Mouse (Mus musculus) heart, postnatal 10 days (tissue): ENCODE data around the gene 6430571L13Rik. TPM values are rescaled to one million over a fixed set of nuclear protein-coding genes. Genes with fewer than 3 reads are reported as not detected.

Experiments
- DNase-seq, 2 experiments: peaks; one replicate each; pipeline ENCODE4 v3.0.0; 2021
- intact Hi-C: fragments of 180-260 bp; cut with DNase I; formaldehyde crosslinking; loops from one replicate; pipeline ENCODE4 v1.15.1; 2025
- total RNA-seq, 2 experiments: library from RNA; stranded (reverse); gene quantifications; 2 replicates each; pipeline ENCODE4 v1.2.3; 2021

Gene 6430571L13Rik
- total RNA-seq, 2 experiments from 2014 or later = 8.9 to 11.4 TPM

DNA sequence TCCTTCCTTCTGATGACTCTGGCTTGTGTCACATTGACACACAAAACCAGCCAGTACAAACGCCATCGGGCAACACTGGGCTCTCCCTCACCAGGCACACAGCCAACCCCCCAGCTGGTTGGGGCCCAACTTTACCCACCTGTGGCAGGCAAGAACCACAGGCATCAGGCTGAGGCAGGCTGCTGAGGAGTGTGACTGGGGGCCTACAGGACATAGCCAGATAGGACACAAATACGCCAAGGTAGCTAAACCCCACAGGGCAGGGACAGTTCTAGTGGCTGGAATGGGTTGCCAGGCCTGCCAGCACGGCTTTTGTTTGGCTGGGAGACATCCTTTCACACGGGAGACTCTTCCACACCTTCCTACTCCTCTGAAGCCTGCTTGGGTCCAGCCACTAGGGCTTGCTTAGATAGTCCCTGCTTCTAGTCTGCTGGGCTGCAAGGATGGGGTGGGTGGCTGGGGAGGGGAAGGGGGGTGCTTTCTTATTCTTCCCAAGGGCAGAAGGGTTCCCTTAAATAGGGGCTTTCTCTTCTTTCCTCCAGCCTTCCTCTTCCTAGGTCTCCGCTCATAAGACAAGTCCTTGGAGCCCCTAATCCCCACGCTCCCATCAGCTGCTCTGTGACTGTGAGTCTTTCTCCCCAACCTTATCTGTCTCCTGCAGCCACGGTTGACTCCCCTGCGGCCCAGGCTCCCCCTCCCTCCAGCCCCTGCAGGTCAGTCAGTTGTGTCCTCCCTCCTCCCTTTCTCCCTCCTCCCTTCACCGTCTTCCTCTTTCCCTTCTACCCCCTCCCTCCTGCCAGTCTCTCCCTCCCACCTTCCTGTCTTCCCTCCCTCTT lies 29.1 kb downstream of the 6430571L13Rik start:
- DNase-seq = no peak
- intact Hi-C loops = loop anchor here (10.0 kb wide), 1 partner anchor 305 kb away; the partner anchor contains the start of gene Gnat1

DNA sequence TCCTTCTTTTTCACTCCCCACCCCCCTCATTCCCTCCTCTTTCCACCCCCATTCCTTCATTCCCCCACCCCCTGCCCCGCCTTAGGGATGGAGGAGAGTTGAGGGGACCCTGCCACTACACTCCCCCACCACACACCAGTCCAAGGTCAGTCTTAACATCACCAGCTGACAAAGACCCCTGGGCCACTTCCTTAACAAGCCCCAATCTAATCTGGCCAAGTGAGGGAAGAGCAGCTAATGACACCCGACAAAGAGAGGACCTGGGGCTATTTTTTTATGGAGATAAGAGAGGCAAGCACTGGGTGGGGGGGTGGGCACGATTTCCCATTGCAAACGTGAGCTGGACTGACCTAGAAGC lies 29.7 kb downstream of the 6430571L13Rik start:
- intact Hi-C loops = no loop called here
- DNase-seq = no peak

DNA sequence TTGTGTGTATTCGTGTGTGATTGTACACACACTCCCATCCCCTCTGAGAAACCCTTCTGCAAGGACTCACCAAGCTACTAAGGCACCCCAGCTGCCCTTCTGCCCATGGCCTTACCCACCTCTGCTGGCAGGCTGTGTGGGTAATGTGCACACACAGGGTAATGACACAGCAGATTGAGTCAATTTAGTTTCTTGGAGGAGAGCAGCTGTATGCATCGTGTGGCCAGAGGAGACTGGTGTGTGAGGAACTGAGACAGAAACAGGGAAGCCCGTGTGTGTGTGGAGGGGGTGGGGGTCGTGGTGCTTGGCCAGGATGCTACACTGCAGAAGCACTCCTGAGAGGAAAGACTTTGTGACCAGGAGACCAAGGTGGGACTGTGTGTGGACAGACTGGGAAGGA lies 32.0 kb downstream of the 6430571L13Rik start:
- intact Hi-C loops = no loop called here
- no peak for DNase-seq

DNA sequence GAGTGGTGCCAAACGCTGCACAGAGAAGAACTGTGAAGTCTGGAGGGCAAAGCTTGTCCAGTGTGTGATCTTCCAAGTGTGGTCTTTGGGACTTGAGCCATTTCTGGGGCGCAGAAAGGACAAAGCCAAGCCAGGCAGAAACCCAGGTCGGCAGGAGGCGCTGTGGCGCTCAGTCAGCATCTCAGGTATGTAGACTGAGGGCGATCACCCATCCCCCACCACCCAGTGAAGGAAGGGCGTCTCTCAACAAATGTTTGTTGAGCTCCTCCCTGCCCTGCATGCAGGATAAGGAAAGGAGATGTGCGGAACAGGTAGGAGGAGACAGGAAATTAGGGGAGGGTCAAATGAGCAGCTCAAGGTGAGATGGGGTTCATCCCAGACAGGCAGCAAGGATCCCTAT lies 34.2 kb downstream of the 6430571L13Rik start:
- intact Hi-C loops = no loop called here
- DNase-seq = no peak

DNA sequence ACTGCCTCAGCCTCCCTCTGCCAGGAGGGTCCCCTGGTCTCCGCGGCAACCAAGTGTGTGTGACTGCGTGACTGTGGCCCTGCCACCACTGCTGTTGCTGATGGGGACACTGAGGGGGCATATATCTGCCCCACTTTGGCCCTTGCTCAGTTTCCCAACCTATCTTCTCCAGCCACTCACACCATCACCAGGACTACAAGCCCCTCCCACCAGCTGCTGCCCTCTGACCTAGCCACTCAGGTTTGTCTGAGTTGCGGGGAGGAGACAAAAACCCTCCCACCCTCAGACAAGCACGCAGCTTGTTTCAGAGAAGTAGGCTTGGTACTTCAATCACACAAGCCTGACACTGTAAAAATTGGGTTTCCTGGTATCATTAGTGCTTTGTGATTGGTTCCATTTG lies 35.0 kb downstream of the 6430571L13Rik start:
- intact Hi-C loops = no loop called here
- DNase-seq = no peak

DNA sequence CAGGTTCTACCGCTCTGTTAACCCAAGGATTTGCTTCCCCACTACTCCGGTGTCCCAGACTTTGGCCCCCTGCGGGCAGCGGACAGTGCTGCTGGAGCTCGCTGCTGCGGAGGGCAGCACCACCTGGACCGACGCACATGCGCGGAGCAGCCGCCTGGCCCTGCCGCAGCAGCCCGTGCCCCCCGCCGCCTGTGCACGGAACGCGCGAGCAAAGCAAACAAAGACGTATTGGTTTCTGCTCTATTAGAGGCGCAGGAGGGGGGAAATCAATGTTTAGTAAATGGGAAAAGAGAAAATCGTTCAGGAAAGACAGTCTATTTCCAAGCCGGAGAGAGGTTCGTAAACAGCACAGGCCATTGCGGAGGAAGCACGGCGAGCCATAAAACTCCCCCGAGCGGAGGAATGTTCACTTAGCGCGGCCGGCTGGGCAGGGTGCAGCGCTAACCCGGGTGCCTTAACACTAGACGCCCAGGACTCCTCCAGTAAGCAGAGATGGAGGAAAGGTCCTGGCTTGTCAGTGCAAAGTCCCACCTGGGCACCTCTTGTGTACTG lies 37.6 kb downstream of the 6430571L13Rik start:
- DNase-seq = peak in 1 of 2 experiments; percentile 15
- intact Hi-C loops = no loop called here

DNA sequence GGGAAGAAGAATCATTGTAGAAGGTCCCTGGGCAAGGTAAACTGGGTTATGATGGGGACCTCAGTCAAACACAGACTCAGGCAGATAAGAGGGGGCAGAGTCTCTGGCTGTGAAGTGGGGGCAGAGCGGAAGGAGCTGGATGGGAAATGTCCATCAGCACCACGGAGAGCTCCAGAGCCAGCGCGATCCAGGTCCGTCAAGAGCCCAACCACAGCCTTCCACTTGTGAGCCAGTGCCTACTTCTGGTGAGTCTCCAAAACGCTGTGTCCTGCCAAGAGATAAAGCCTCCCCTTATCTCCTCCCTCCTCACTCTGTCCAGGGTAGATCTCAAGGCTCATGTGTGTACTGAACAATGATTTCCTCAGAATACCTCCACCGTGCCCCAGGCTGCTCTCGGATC lies 41.3 kb downstream of the 6430571L13Rik start:
- DNase-seq = peak; percentile 59 to 73
- intact Hi-C loops = no loop called here

DNA sequence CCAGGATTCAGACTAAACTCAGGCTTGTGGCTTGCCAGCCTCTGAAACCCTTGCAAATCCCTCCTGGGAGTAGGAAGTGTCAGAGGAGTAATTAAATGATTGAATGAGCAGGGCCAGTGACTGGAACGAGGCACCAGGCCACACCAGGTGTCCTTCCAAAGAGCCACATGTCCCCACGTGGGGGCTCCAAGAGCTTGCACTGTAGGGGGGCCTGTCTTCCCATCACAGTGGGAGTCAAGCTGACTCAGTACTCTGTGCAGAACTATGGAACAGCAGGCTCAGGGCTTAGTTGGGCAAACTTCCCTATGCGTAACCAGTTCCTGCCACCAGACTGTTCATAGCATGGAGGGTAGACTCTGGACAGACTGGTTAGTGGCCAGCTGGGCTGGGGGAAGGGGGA lies 44.0 kb downstream of the 6430571L13Rik start:
- no peak for DNase-seq
- intact Hi-C loops = no loop called here

DNA sequence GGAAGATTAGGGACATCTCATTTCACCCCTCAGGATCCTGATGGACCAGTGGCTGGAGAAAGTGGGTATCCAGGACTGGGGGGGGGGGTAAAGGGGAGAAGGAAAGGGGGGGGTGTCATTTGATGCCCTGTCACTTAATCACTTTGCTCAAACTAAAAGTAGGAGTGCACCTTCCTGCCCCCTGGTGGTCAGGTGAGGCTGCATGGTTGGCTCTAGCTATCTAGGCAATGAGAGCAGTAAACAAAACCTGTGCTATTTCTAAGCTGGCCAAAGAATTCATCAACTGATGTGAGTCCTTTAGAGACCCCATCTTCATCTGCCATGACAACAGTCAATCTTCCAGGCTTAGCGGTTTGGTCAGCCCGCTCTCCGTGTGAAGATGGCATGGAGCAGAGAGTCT lies 46.3 kb downstream of the 6430571L13Rik start:
- DNase-seq = no peak
- intact Hi-C loops = no loop called here

DNA sequence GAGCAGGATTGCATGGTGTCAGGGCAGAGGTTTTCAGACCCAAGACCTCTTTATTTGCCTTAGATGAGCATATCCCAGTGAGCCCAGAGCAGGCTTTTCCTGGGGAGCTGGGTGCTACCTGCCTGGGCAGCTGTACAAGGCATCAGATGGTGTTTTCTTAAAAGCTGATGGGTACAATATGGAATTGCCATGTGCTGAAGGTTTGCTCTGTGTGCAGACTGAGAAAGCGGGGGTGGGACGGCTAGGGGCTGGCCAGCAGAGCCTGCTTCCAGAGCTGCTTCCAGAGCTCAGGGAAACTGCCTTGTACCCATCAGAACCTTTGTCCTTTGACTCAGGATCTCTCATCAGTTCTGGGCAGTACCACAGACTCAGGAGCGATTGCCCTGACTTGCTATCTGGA lies 47.3 kb downstream of the 6430571L13Rik start:
- intact Hi-C loops = no loop called here
- DNase-seq = no peak

DNA sequence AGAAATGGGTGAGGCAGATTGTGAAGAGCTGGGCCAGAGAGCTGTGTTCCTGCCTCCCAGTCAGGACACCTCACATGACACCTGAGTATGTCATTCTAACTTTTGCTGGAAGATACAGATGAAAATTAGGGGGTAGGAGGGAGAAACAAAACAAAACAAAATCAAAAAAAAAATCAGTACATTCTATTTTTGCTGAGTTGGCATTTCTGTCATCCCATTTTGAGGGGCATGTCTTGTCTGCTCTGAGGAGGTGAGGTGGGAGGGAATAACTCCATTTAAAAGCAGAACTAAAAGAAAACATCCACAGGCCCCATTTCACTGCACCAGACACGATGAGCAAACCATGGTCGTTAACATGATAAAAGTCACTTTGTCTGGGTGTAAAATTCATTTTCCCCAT lies 47.9 kb downstream of the 6430571L13Rik start:
- DNase-seq = no peak
- intact Hi-C loops = no loop called here

DNA sequence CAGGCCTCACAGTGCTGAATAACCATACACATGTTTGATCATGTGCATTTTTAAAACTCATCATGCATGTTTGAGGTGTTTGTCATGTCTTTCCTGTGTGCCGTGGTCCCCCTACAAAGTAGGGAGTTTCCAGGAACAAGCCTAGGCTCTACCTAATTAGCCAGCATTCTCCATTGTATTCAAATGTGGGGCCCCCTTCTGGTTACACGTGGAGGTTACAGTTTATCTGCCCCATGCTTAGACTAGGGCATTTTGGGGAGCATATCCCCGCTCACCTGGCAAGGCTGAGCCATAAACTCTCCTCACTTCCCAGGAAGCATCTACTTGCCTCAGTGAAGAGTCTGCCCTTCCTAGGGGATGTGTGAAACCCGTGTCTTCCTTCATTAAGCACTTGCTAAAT lies 56.0 kb downstream of the 6430571L13Rik start:
- intact Hi-C loops = no loop called here

DNA sequence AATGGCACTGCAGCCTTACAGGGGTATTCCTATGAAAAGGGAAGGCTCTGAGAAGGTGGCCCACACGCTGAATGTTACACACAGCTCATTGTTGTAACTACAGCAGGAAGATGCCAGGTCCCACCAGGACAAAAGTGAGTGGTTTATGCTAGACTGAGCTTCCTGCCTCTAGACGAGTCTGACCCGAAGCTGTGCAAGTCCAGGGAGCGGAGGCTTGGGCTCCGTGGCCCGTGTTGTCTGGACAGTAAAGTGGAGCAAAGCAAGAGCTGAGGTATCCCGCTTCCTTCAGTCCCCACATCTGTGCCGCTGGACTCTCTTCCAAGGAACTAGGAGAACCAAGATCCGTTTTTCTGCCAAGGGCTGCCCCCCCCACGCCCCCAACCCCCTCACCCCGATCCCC lies 58.6 kb downstream of the 6430571L13Rik start:
- DNase-seq = no peak
- intact Hi-C loops = no loop called here

More for the DNA sequence above, 56.0 kb downstream of the 6430571L13Rik start:
- no peak for DNase-seq

DNA sequence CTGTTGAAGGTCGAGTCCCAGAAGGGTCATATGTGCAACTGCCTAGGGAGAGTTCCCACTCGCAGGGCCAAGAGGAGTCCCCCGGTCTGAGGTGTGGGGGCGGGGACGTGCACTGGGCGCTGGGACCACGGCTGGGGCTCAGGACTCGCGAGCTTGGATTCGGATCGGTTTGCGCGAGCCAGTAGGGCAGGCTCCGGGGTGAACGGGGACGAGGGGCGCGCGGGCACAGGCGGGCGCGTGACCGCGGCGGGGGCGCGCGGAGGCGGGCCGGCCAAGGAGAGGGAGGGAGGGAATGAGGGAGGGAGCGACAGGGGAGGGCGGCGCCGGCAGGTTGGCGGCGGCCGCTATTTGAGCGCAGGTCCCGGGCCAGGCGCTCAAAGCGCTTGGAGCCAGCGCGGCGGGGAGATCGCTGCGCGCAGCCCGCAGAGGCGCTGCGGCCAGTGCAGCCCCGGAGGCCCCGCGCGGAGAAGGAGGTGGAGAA lies 59.1 kb downstream of the 6430571L13Rik start, which contains the start of gene Cacna2d2:
Gene Cacna2d2 (plus strand): TSS at position 122 of the 481 bp plus-strand sequence.
- DNase-seq = peak; percentile 65 to 71
- intact Hi-C loops = no loop called here

DNA sequence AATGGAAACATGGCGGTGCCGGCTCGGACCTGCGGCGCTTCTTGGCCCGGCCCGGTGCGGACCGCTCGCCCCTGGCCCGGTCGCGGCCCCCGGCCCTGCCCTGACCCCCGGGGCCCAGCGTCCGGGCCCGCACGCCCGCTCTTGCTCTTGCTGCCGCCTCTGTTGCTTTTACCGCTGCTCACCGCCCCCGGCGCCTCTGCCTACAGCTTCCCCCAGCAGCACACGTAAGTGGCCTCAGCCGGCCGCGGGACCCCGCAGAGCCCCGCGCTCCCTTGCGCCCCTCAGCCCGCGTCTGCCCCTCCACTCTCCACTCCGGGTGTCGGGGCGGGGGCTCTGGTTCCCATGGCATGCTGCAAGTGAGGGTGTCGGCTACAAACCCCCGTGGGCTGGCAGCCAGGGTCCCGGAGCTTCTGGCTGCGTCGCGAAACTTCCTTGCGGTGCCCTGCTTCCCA lies 59.7 kb downstream of the 6430571L13Rik start:
- intact Hi-C loops = no loop called here
- DNase-seq = peak; percentile 4 to 14

DNA sequence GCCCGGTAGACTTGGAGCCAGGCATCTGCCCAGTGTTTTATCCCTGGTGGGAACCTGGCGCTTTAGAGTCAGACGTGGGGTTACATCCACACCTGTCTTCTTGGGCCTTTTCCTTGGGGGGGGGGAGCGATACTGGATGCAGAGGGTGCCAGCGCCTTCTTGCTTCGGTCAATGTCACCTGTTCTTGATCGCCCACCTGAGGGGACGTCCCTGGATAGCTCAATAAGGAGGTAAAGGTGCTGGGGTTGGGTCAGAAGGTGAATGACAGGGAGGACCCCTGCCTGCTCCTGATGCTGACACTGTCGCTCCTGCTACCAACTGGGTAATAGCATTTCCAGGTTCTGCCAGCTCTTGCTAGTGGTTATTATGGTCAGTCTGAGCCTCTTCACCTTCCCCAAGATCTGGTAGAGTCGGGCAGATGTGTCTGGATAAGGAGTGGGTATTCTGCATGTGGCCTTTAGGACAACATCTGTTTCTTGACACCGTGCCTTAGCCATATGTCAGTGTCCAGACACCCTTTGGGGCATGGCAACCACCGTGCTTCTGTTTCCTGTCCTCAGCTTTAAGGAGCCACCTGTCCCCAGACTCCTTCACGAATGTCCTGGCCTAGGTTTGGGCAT lies 60.4 kb downstream of the 6430571L13Rik start:
- no peak for DNase-seq
- intact Hi-C loops = no loop called here

Other genes with a start within 250 kb of the 6430571L13Rik start
- 1 to 10 TPM; 1.1 to 1.4 TPM for gene Dock3, start 108.7 kb upstream of the 6430571L13Rik start, total RNA-seq
- gene Mapkapk3, start 50.7 kb upstream of the 6430571L13Rik start, total RNA-seq = 10 to 100 TPM; 22.1 to 23.3 TPM
- 100 to 1,000 TPM; 212 to 269 TPM for gene Cish, start 44.6 kb upstream of the 6430571L13Rik start, total RNA-seq
- 10 to 100 TPM; 16.8 to 17.0 TPM for gene Hemk1, start 2.3 kb upstream of the 6430571L13Rik start, total RNA-seq
- gene Cacna2d2, start 59.0 kb downstream of the 6430571L13Rik start, total RNA-seq = 10 to 100 TPM in 1 of 2 experiments, 1 to 10 TPM in 1; 7.3 to 13.2 TPM
- gene Tmem115, start 193.3 kb downstream of the 6430571L13Rik start, total RNA-seq = 10 to 100 TPM; 25.0 to 26.5 TPM
- 1 to 10 TPM; 5.5 to 6.2 TPM for gene Cyb561d2, start 201.6 kb downstream of the 6430571L13Rik start, total RNA-seq
- gene Nprl2, start 201.6 kb downstream of the 6430571L13Rik start, total RNA-seq = 10 to 100 TPM; 12.9 to 16.7 TPM
- gene Zmynd10, start 206.7 kb downstream of the 6430571L13Rik start, total RNA-seq = not detected
- gene Rassf1, start 211.0 kb downstream of the 6430571L13Rik start, total RNA-seq = 10 to 100 TPM; 28.8 to 32.0 TPM
- gene Tusc2, start 222.7 kb downstream of the 6430571L13Rik start, total RNA-seq = 10 to 100 TPM; 25.7 to 26.8 TPM
- gene Hyal2, start 227.3 kb downstream of the 6430571L13Rik start, total RNA-seq = 10 to 100 TPM; 47.0 to 56.0 TPM
- 1 to 10 TPM; 3.9 to 5.7 TPM for gene Hyal1, start 236.3 kb downstream of the 6430571L13Rik start, total RNA-seq
- 10 to 100 TPM; 13.0 to 16.2 TPM for gene Naa80, start 238.3 kb downstream of the 6430571L13Rik start, total RNA-seq
- gene Hyal3, start 240.2 kb downstream of the 6430571L13Rik start, total RNA-seq = under 1 TPM; 0.41 to 0.79 TPM
- gene Ifrd2, start 247.0 kb downstream of the 6430571L13Rik start, total RNA-seq = 10 to 100 TPM; 36.9 to 40.7 TPM